Mouse (Mus musculus) stomach, postnatal 0 days (tissue): ENCODE measurements around the gene Ppara.

ENCODE experiments used
- CTCF ChIP-seq: IDR thresholded peaks from 2 replicates; pipeline ENCODE4 v1.5.1; 2016; ENCODE audit warnings: antibody characterized with exemption, low read depth, mild to moderate bottlenecking, moderate library complexity
- EP300 ChIP-seq: optimal IDR thresholded peaks from 2 replicates; pipeline ENCODE3; 2016; ENCODE audit warnings: antibody characterized with exemption

DNA sequence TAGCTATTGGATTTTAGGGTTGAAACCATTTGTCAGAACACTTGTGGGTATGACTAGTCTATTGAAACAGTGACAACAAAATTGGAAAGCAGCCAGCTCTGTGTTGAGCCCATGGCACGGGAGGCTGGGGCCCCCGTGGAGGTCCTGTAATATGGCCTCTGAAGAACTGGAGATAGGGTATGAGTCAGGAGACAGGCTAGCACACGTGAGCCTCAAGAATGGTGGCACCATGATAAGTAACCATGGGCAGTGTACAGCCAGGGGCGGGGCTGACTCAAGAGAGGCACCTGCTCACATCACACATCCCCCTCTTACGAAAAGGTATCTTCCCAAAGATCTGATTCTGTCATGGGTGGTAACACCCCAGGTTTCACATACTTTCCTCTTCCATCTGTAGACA, 51.9 kb downstream of the Ppara start:
- TF ChIP-seq EP300 (no peak), CTCF (no peak)
